Mouse (Mus musculus) brain, embryonic 14.5 days (tissue): ENCODE measurements around the gene Kcnc3.

Source experiments
- CTCF ChIP-seq: fragments of 200-500 bp; IDR thresholded peaks from 2 replicates; pipeline ENCODE4 v1.5.1; 2012; ENCODE audit warnings: inconsistent platforms, mild to moderate bottlenecking, moderate library complexity, borderline replicate concordance; ENCODE audit not compliant: insufficient read depth, insufficient read length; ENCODE audit errors: extremely low read depth
- POLR2A ChIP-seq: fragments of 200-500 bp; IDR thresholded peaks from 2 replicates; pipeline ENCODE4 v1.6.1; 2012; ENCODE audit warnings: mild to moderate bottlenecking, inconsistent platforms, borderline replicate concordance; ENCODE audit not compliant: poor library complexity, insufficient read depth, insufficient read length, severe bottlenecking; ENCODE audit errors: extremely low read depth

DNA sequence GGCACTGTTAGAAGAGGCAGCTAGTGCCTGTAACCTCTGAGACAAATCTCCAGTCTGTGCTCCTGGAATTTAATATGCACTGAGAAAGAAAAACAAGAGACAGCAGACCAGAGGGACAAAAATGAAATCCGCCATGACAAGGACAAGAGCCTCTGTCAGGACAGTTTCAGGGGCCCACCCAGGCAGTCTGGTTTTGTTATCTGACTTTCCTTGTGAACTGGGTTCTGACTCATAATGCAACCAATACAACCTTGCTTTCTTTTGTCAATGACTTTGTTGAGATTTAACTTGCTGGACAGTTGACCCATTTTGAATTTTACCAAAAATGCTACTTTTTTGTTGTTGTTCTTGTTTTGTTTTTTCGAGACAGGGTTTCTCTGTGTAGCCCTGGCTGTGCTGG is 32.8 kb upstream of the Kcnc3 start:
- TF ChIP-seq CTCF = no peak
- TF ChIP-seq POLR2A = no peak
